Mouse (Mus musculus): ENCODE measurements around the gene Plvap. TPM values are rescaled to one million over a fixed set of nuclear protein-coding genes. Genes with fewer than 3 reads are reported as not detected.

The Plvap gene
- polyA plus RNA-seq, 1 experiment from 2014 or later, result 29.1 TPM

DNA sequence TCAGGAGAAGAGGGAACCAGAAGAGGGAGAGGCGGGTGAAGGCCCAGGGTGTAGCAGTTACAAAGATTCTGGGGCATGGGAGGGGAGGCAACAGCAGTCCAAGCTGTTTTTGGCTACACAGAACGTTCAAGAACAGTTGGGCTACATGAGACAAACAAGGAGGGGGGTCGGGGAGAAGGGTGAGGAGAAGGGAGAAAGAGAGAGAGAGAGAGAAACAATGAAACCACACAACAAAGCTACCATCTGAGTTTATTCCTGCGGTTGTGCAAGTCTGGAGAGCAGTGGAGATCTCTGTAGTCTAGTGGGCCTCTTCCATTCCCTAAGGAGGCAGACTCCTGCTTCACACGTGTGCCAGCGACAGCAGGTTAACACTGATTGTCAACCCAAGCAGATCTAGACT lies 42.4 kb upstream of the Plvap start:
- Histone ChIP-seq H3K4me3 (ENCODE audit: low read depth, low read length) (no peak overlapping the region), H3K9ac (replicated peaks) (no peak overlapping the region), H3K27me3 (ENCODE audit: insufficient read depth, low read length) (peaks cover 17% of the 10 kb centered on the region), H3K27ac (ENCODE audit: low read depth) (no peak overlapping the region), H3K4me1 (ENCODE audit: insufficient read depth) (peaks cover 9% of the 10 kb centered on the region), H3K4me2 (ENCODE audit: low read depth, low read length) (no peak overlapping the region), H3K9me3 (ENCODE audit: low read length) (no peaks in the 10 kb centered on the region), H3K36me3 (replicated peaks; ENCODE audit: insufficient read depth, low read length) (no peaks in the 10 kb centered on the region)
- ATAC-seq, result no peak
- TF ChIP-seq CTCF (IDR thresholded peaks at IDR 0.05; ENCODE audit: low read depth), result no peak
- no peak for TF ChIP-seq EP300 (IDR thresholded peaks at IDR 0.05; ENCODE audit: low read depth)
- 62% methylated on average over 6 of the region's 6 CpGs for WGBS (ENCODE audit: insufficient replicate concordance)
- DNase-seq, result no peak

- peaks cover 4% of the 10 kb centered on the region for H3K27me3 ChIP-seq (ENCODE audit: insufficient read depth, low read length)
- no peak overlapping the region for H3K27ac ChIP-seq (ENCODE audit: low read depth)
- no peak overlapping the region for H3K9ac ChIP-seq (replicated peaks)
- 61% methylated on average over 6 of the region's 6 CpGs for WGBS (ENCODE audit: insufficient replicate concordance)
- H3K4me2 ChIP-seq (ENCODE audit: low read depth, low read length), result no peak overlapping the region
- H3K36me3 ChIP-seq (replicated peaks; ENCODE audit: insufficient read depth, low read length), result peaks cover 5% of the 10 kb centered on the region; the same call in 1 of the 2 replicates
- H3K9me3 ChIP-seq (ENCODE audit: low read length), result no peaks in the 10 kb centered on the region
- H3K4me3 ChIP-seq (ENCODE audit: low read depth, low read length), result no peak overlapping the region
- TF ChIP-seq EP300 (IDR thresholded peaks at IDR 0.05; ENCODE audit: low read depth) (no peak), CTCF (IDR thresholded peaks at IDR 0.05; ENCODE audit: low read depth) (no peak)
- ATAC-seq (no peak), DNase-seq (no peak)
- H3K4me1 ChIP-seq (ENCODE audit: insufficient read depth), result no peaks in the 10 kb centered on the region
Observed at GRCm38 (mm10) chr8:71552770-71553169, 41.2 kb upstream of the Plvap start.

DNA sequence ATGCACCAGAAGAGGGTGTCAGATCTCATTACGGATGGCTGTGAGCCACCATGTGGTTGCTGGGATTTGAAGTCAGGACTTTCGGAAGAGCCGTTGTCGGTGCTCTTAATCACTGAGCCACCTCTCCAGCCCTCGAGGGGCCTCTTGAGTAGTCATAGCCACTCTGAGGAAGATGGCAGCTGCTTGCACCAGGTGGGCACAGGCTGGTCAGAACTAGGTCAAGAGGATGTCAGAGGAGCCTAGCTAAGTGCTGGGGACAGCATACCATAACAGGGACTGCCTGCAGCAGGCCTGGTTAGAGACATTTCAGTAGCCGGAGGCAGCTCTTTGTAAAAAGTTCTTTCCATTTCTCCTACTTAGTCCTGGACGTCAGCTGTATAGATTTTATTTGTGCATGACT lies 39.2 kb upstream of the Plvap start:
- DNase-seq, result no peak
- 68% methylated on average over 7 of the region's 7 CpGs for WGBS (ENCODE audit: insufficient replicate concordance)
- no peaks in the 10 kb centered on the region for H3K4me1 ChIP-seq (ENCODE audit: insufficient read depth)

GRCm38 (mm10) chr8:71547590-71547989 lies 36.0 kb upstream of the Plvap start:
- 86% methylated on average over 7 of the region's 7 CpGs for WGBS (ENCODE audit: insufficient replicate concordance)
- no peak overlapping the region for H3K27ac ChIP-seq (ENCODE audit: low read depth)
- DNase-seq, result no peak
- peaks cover 15% of the 10 kb centered on the region for H3K36me3 ChIP-seq (replicated peaks; ENCODE audit: insufficient read depth, low read length)
- TF ChIP-seq CTCF (IDR thresholded peaks at IDR 0.05; ENCODE audit: low read depth) (no peak), EP300 (IDR thresholded peaks at IDR 0.05; ENCODE audit: low read depth) (no peak)
- H3K4me2 ChIP-seq (ENCODE audit: low read depth, low read length), result no peak overlapping the region
- no peaks in the 10 kb centered on the region for H3K27me3 ChIP-seq (ENCODE audit: insufficient read depth, low read length)
- H3K4me1 ChIP-seq (ENCODE audit: insufficient read depth), result peaks cover 9% of the 10 kb centered on the region
- no peak overlapping the region for H3K9ac ChIP-seq (replicated peaks)
- H3K4me3 ChIP-seq (ENCODE audit: low read depth, low read length), result no peak overlapping the region
- no peaks in the 10 kb centered on the region for H3K9me3 ChIP-seq (ENCODE audit: low read length)
- no peak for ATAC-seq

More for the DNA sequence above, 39.2 kb upstream of the Plvap start:
- no peaks in the 10 kb centered on the region for H3K27me3 ChIP-seq (ENCODE audit: insufficient read depth, low read length)
- H3K9ac ChIP-seq (replicated peaks), result no peak overlapping the region
- no peak for ATAC-seq
- no peak overlapping the region for H3K4me2 ChIP-seq (ENCODE audit: low read depth, low read length)
- peaks cover 10% of the 10 kb centered on the region for H3K36me3 ChIP-seq (replicated peaks; ENCODE audit: insufficient read depth, low read length)
- no peak for TF ChIP-seq CTCF (IDR thresholded peaks at IDR 0.05; ENCODE audit: low read depth)
- no peak for TF ChIP-seq EP300 (IDR thresholded peaks at IDR 0.05; ENCODE audit: low read depth)
- no peak overlapping the region for H3K4me3 ChIP-seq (ENCODE audit: low read depth, low read length)
- no peaks in the 10 kb centered on the region for H3K9me3 ChIP-seq (ENCODE audit: low read length)
- H3K27ac ChIP-seq (ENCODE audit: low read depth), result no peak overlapping the region

GRCm38 (mm10) chr8:71545053-71545452 lies 33.5 kb upstream of the Plvap start:
- TF ChIP-seq EP300 (IDR thresholded peaks at IDR 0.05; ENCODE audit: low read depth) (no peak), CTCF (IDR thresholded peaks at IDR 0.05; ENCODE audit: low read depth) (no peak)
- no peak overlapping the region for H3K4me3 ChIP-seq (ENCODE audit: low read depth, low read length)
- WGBS (ENCODE audit: insufficient replicate concordance), result 82% methylated on average over 11 of the region's 11 CpGs
- H3K36me3 ChIP-seq (replicated peaks; ENCODE audit: insufficient read depth, low read length), result peaks cover 15% of the 10 kb centered on the region
- H3K4me2 ChIP-seq (ENCODE audit: low read depth, low read length), result no peak overlapping the region
- no peaks in the 10 kb centered on the region for H3K27me3 ChIP-seq (ENCODE audit: insufficient read depth, low read length)
- no peaks in the 10 kb centered on the region for H3K9me3 ChIP-seq (ENCODE audit: low read length)
- ATAC-seq, result no peak
- DNase-seq, result no peak
- H3K4me1 ChIP-seq (ENCODE audit: insufficient read depth), result peaks cover 9% of the 10 kb centered on the region
- no peak overlapping the region for H3K9ac ChIP-seq (replicated peaks)
- H3K27ac ChIP-seq (ENCODE audit: low read depth), result no peak overlapping the region

DNA sequence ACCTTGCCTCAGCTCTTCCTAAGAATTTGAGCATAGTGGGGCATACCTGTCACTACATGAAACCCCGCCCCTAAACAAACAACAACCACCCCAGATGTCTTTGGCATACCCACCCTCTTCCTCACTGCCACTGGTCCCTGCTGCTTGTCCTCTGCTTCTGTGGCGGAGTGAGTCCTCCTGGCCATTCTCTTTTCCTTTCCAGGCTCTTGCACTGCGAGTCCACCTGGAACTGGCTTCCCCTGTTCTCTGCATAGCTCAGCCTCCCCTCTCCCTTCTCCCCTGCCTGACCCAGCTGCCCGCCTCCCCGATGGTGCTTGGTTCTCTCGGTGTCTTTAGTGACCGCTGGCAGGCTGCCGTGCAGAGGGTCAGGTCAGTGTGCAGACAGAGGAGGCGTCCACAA lies 32.2 kb upstream of the Plvap start:
- Histone ChIP-seq H3K4me2 (ENCODE audit: low read depth, low read length) (peak overlapping the region; percentile 76), H3K4me1 (ENCODE audit: insufficient read depth) (peaks cover 9% of the 10 kb centered on the region), H3K27ac (ENCODE audit: low read depth) (no peak overlapping the region), H3K9me3 (ENCODE audit: low read length) (no peaks in the 10 kb centered on the region), H3K27me3 (ENCODE audit: insufficient read depth, low read length) (no peaks in the 10 kb centered on the region), H3K4me3 (ENCODE audit: low read depth, low read length) (peak overlapping the region; percentile 68; the same call in 1 of the 2 replicates), H3K36me3 (replicated peaks; ENCODE audit: insufficient read depth, low read length) (peaks cover 15% of the 10 kb centered on the region), H3K9ac (replicated peaks) (no peak overlapping the region; the same call in 1 of the 2 replicates)
- WGBS (ENCODE audit: insufficient replicate concordance), result 80% methylated on average over 9 of the region's 9 CpGs
- DNase-seq (no peak), ATAC-seq (no peak)
- TF ChIP-seq EP300 (IDR thresholded peaks at IDR 0.05; ENCODE audit: low read depth) (no peak), CTCF (IDR thresholded peaks at IDR 0.05; ENCODE audit: low read depth) (no peak)
